In the genomic region with DNA sequence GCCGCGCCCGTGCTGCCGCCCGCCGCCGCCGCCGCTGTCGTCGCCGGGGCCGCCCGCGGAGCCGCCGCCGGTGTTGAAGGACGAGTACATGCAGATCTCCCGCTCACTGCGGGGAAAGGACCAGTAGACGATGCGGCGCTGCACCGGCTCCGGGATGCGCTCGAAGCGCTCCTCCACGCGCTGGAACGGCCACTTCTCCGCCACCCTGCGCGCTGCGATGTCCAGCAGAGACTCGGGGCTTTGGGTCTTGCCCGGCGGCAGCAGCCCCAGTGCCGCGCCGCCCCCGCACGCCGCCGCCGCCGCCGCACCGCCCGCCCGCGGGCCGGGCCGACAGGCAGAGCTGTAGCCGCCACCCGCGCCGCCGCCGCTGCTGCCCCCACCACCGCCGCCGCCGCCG, we compare ENCODE assay signal across 7 mouse cellular contexts.
DNase-seq lines count a peak whose midpoint lies in the region; ATAC-seq and TF ChIP-seq lines count a peak whose summit lies in the region.

No protein-coding gene starts in this region.

- H3K9ac ChIP-seq in limb, embryonic 15.5 days = peak overlapping the region; percentile 78

- intact Hi-C loops in left cerebral cortex, postnatal 4 days (cut with DNase I) = loop anchor here (5.0 to 10.0 kb wide), 3 partner anchors 125 to 785 kb away; no protein-coding TSS in a partner anchor
- intact Hi-C loops in left cerebral cortex, postnatal 14 days (cut with DNase I) = loop anchor here (5.0 to 10.0 kb wide), 6 partner anchors 42 to 562 kb away; a partner anchor contains a TSS

- peaks cover 4% of the 10 kb centered on the region; the same call in 1 of the 2 replicates for H3K4me1 ChIP-seq in embryonic fibroblast, embryonic 13.5 days (ENCODE audit: control insufficient read depth, insufficient read depth, low read length)
- H3K4me1 ChIP-seq in limb, embryonic 15.5 days = peaks cover 26% of the 10 kb centered on the region

- H3K4me3 ChIP-seq in embryonic fibroblast, embryonic 13.5 days (ENCODE audit: insufficient read depth, low read length) = peak overlapping the region; percentile 68
- H3K4me3 ChIP-seq in limb, embryonic 15.5 days = peak overlapping the region; percentile 73

- peak overlapping the region; percentile 81 for H3K27ac ChIP-seq in embryonic fibroblast, embryonic 13.5 days (ENCODE audit: insufficient read depth, low read length)
- H3K27ac ChIP-seq in limb, embryonic 15.5 days = peak overlapping the region; percentile 80

- H3K4me2 ChIP-seq in limb, embryonic 15.5 days = peak overlapping the region; percentile 92

- H3K9me3 ChIP-seq in limb, embryonic 15.5 days = no peaks in the 10 kb centered on the region

- ATAC-seq in limb, embryonic 15.5 days (ENCODE audit: insufficient number of reproducible peaks, low FRiP score, low TSS enrichment, low read depth) = no peak

- no peaks in the 10 kb centered on the region for H3K36me3 ChIP-seq in limb, embryonic 15.5 days

- 0 out of 2 replicates have a peak, but pooled peaks cover 7% of the 10 kb centered on the region for H3K27me3 ChIP-seq in limb, embryonic 15.5 days

- peak; percentile 53 for DNase-seq in left cerebral cortex, postnatal 4 days
- no peak for DNase-seq in left cerebral cortex, postnatal 14 days (ENCODE audit: low spot score in 2 of 2)
- peak; percentile 40 for DNase-seq in ZHBTc4 (ENCODE audit: low read depth, low spot score)
- DNase-seq in testis, postnatal 10 days (ENCODE audit: low spot score) = peak; percentile 66
- DNase-seq in cerebellum, postnatal 25 days = no peak

- 2% methylated on average over 21 of the region's 66 CpGs for WGBS in limb, embryonic 15.5 days

- TF ChIP-seq POLR2A in embryonic fibroblast, embryonic 13.5 days (IDR thresholded peaks at IDR 0.05; ENCODE audit: low read depth, low read length) = no peak

- TF ChIP-seq CTCF in embryonic fibroblast, embryonic 13.5 days (IDR thresholded peaks at IDR 0.05; ENCODE audit: borderline replicate concordance, insufficient read depth, low read length) = no peak

Comparison
In these comparisons a context has a peak if more than half of its experiments do, and no peak if none do; other contexts are left out.
1. DNase-seq: peak in left cerebral cortex, postnatal 4 days (single experiment), ZHBTc4 (single experiment) and testis, postnatal 10 days (single experiment); none in left cerebral cortex, postnatal 14 days (0 of 2) and cerebellum, postnatal 25 days (0 of 2).